Mouse (Mus musculus): ENCODE measurements around the gene Kmt5a. TPM values are rescaled to one million over a fixed set of nuclear protein-coding genes. Genes with fewer than 3 reads are reported as not detected.

Kmt5a gene
- 40.2 and 48.5 TPM in 2 replicates for polyA plus RNA-seq (2012; rRNA removed; ENCODE audit: low replicate concordance)

GRCm38 (mm10) chr5:124439447-124440093 lies at the start of gene Kmt5a:
Gene Kmt5a, plus strand, starts transcription at chr5:124439930.

GRCm38 (mm10) chr5:124425412-124426259 lies 14.1 kb upstream of the Kmt5a start, which contains the start of gene Sbno1:
Gene Sbno1, minus strand, starts transcription at chr5:124426001.

GRCm38 (mm10) chr5:124482966-124483654 lies 43.4 kb downstream of the Kmt5a start, which contains the start of gene Snrnp35:
Gene Snrnp35, plus strand, starts transcription at chr5:124483134.

Other genes starting within 250 kb of the Kmt5a start
- 13.9 and 25.1 TPM in 2 replicates for gene Pitpnm2, start 190.2 kb upstream of the Kmt5a start, polyA plus RNA-seq (2012; rRNA removed; ENCODE audit: low replicate concordance)
- 0.24 and 1.4 TPM in 2 replicates for gene Mphosph9, start 112.0 kb upstream of the Kmt5a start, polyA plus RNA-seq (2012; rRNA removed; ENCODE audit: low replicate concordance)
- 1.7 and 1.8 TPM in 2 replicates for gene 2810006K23Rik, start 111.8 kb upstream of the Kmt5a start, polyA plus RNA-seq (2012; rRNA removed; ENCODE audit: low replicate concordance)
- 43.6 and 51.0 TPM in 2 replicates for gene Cdk2ap1, start 76.8 kb upstream of the Kmt5a start, polyA plus RNA-seq (2012; rRNA removed; ENCODE audit: low replicate concordance)
- 3.3 and 4.3 TPM in 2 replicates for gene Sbno1, start 13.9 kb upstream of the Kmt5a start, polyA plus RNA-seq (2012; rRNA removed; ENCODE audit: low replicate concordance)
- gene Rilpl2, start 38.4 kb downstream of the Kmt5a start, polyA plus RNA-seq (2012; rRNA removed; ENCODE audit: low replicate concordance), result 24.6 and 31.7 TPM in 2 replicates
- 0.69 and 2.2 TPM in 2 replicates for gene Snrnp35, start 43.2 kb downstream of the Kmt5a start, polyA plus RNA-seq (2012; rRNA removed; ENCODE audit: low replicate concordance)
- 2.4 and 2.9 TPM in 2 replicates for gene Rilpl1, start 91.5 kb downstream of the Kmt5a start, polyA plus RNA-seq (2012; rRNA removed; ENCODE audit: low replicate concordance)
- gene Tmed2, start 100.8 kb downstream of the Kmt5a start, polyA plus RNA-seq (2012; rRNA removed; ENCODE audit: low replicate concordance), result 112 and 160 TPM in 2 replicates
- 8.1 and 10.4 TPM in 2 replicates for gene Ddx55, start 112.9 kb downstream of the Kmt5a start, polyA plus RNA-seq (2012; rRNA removed; ENCODE audit: low replicate concordance)
- gene Eif2b1, start 139.2 kb downstream of the Kmt5a start, polyA plus RNA-seq (2012; rRNA removed; ENCODE audit: low replicate concordance), result 8.7 and 10.2 TPM in 2 replicates
- gene Gtf2h3, start 139.2 kb downstream of the Kmt5a start, polyA plus RNA-seq (2012; rRNA removed; ENCODE audit: low replicate concordance), result 16.5 and 17.2 TPM in 2 replicates
- gene Atp6v0a2, start 188.6 kb downstream of the Kmt5a start, polyA plus RNA-seq (2012; rRNA removed; ENCODE audit: low replicate concordance), result 109 and 146 TPM in 2 replicates